Mouse (Mus musculus) cerebellum, adult 11 months (tissue): ENCODE data around the gene Clns1a.
A peak's percentile ranks its signal among the peaks of the same experiment; 100 is the strongest.

ENCODE experiments used
- DNase-seq: peaks from one replicate; pipeline ENCODE4 v3.0.0; 2022

Clns1a gene

GRCm38 (mm10) chr7:97728666-97729614, 32.5 kb downstream of the Clns1a start:
- DNase-seq = no peak

- DNase-seq = no peak
Measured at GRCm38 (mm10) chr7:97730427-97730826, 34.0 kb downstream of the Clns1a start.

GRCm38 (mm10) chr7:97733606-97734005, 37.2 kb downstream of the Clns1a start:
- no peak for DNase-seq

DNA sequence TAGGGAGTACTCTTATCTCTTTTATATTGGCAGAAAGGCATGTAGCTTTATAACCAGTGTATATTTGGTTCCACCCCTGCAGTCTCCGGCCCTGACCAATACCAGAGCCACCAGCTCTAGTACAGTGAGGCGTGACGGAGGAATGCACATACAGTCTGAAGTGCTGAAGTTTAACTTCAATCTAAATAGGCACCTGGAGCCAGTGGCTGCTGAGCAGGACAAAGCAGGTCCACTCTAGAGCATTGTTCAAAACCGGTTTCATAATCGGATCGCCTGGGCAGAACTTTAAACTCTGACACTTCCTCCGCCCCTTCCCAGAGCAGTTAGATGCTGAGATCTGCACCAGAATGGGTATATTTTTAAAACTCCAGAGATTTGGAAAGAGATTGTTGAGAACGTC, 38.6 kb downstream of the Clns1a start:
- DNase-seq = no peak

- no peak for DNase-seq
Measured at GRCm38 (mm10) chr7:97735886-97736420, 39.5 kb downstream of the Clns1a start.

GRCm38 (mm10) chr7:97737256-97737637, 40.8 kb downstream of the Clns1a start:
- DNase-seq = no peak

- peak; percentile 76 for DNase-seq
Measured at GRCm38 (mm10) chr7:97737638-97738456, 41.4 kb downstream of the Clns1a start, which contains the start of gene Aqp11. TSS of gene Aqp11 (minus strand) at chr7:97738289.

GRCm38 (mm10) chr7:97740948-97741347, 44.5 kb downstream of the Clns1a start:
- DNase-seq = no peak

GRCm38 (mm10) chr7:97741756-97742291, 45.4 kb downstream of the Clns1a start:
- no peak for DNase-seq

DNA sequence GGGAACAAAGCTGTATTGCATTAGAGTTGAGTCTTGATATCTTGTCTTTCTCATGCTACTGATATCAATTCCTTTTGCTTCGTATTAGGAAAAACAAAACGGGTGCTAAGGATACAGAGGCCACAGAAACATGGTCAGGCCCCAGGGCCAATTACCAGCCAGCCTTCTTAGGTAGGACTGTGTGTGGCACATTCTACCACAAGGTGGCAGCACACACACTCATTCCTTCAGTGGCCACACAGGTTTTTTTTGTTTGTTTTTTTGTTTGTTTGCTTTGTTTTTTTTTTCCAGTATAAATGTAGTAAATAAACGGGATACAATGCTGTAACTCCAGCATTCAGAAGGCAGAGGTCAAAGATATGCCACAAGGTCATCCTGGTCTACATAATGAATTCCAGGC, 48.9 kb downstream of the Clns1a start:
- DNase-seq = peak; percentile 47

- no peak for DNase-seq
Measured at GRCm38 (mm10) chr7:97747176-97747707, 50.8 kb downstream of the Clns1a start.

- DNase-seq = peak; percentile 73
Measured at GRCm38 (mm10) chr7:97747787-97748497, 51.5 kb downstream of the Clns1a start.

- DNase-seq = no peak
Measured at GRCm38 (mm10) chr7:97748527-97749206, 52.2 kb downstream of the Clns1a start.

GRCm38 (mm10) chr7:97749207-97750190, 53.1 kb downstream of the Clns1a start:
- DNase-seq = no peak

DNA sequence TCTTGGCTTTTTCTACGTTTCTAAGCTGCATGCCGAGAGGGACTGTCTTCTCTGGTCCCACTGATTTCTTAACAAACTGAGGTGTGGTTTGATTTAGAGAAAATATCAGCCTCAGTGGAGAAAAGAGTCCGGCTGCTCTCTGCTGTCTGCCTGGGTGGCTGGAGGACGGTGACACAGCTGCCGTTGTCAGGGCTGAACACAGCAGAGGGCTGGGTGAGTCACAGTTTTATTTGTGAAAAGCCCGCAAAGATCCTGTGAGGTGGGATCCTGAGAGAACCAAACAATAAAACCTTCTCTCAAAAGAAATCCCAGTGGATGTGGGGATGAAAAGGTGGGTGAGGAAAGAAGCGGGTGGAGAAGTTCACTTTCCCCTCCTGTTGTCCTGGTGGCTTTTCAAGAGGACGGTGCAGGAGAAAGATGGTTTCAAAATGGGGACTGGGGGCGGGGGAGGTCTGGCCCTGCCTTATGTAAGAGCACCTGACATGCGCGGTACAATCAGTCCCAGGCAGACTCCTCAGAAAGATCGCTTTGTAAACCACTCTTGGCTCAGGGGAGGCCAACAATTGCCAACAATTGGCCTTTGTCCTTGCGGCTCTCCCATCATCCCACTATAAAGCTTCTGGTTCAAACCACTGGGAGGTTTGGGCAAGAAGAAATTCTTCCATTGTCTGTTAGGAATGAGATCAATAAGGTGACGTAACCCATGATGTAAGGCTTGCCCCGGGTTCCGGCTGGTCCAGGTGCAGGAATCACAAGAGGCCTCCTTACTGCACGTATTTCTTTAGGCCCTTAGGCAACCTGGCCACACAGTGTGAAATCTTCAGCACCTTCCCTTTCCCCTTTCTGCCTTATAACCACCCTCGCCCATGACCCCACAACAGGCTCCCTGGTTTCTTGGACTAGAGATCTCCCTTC, 60.8 kb downstream of the Clns1a start:
- DNase-seq = no peak

- no peak for DNase-seq
Measured at GRCm38 (mm10) chr7:97764591-97764990, 68.2 kb downstream of the Clns1a start.

- DNase-seq = no peak
Measured at GRCm38 (mm10) chr7:97765181-97765962, 68.9 kb downstream of the Clns1a start.

- no peak for DNase-seq
Measured at GRCm38 (mm10) chr7:97765963-97766347, 69.5 kb downstream of the Clns1a start.
